ENCODE assay signal across 11 mouse cellular contexts in the genomic region with DNA sequence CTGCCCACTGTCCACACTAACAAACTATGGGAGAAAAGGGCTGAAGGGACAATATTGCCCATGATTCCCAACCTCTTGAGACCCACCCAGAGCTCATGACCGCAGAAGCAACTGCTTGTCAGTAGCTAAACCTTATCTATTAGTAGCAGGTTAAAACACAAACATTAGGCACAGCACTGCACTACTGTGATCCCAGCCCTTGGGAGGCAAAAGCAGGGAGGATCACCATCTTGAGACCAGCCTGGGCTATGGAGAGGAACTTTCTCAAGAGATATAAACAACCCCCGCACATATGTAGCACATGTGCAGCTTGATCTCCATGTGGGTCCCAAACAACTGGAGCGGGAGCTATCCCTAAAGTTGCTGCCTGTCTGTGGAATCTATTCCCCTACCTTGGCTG. TPM values are rescaled to one million over a fixed set of nuclear protein-coding genes. Genes with fewer than 3 reads are reported as not detected.
DNase-seq lines count a peak whose midpoint lies in the region; ATAC-seq and TF ChIP-seq lines count a peak whose summit lies in the region.
"Had no signal": no experiment of that assay in that cellular context is flagged by ENCODE, and none has a peak within 500 bp of the region (broad histone marks: within the 10 kb centered on the region; RNA-seq: fewer than 3 reads in every experiment).

No protein-coding gene starts in this region.

- ATAC-seq in lung, embryonic 14.5 days (ENCODE audit: insufficient read depth): peak; percentile 41; the same call in 1 of the 2 replicates
- peak; percentile 98 for ATAC-seq in liver, embryonic 11.5 days (replicated peaks; ENCODE audit: low FRiP score)
- no peak for ATAC-seq in midbrain, embryonic 16.5 days
- ATAC-seq: hindbrain, postnatal 0 days had no signal

- no peaks in the 10 kb centered on the region for H3K9me3 ChIP-seq in lung, embryonic 14.5 days (ENCODE audit: low read depth, low read length)
- no peaks in the 10 kb centered on the region for H3K9me3 ChIP-seq in liver, embryonic 11.5 days (ENCODE audit: control insufficient read depth, low read length)
- no peaks in the 10 kb centered on the region for H3K9me3 ChIP-seq in midbrain, embryonic 16.5 days (replicated peaks; ENCODE audit: control insufficient read depth, low read length, poor library complexity, severe bottlenecking)

- H3K27me3 ChIP-seq in lung, embryonic 14.5 days (ENCODE audit: insufficient read depth, low read length): no peaks in the 10 kb centered on the region
- H3K27me3 ChIP-seq in liver, embryonic 11.5 days (replicated peaks; ENCODE audit: control insufficient read depth, insufficient read depth, low read length): no peaks in the 10 kb centered on the region
- no peaks in the 10 kb centered on the region for H3K27me3 ChIP-seq in midbrain, embryonic 16.5 days (ENCODE audit: control insufficient read depth, insufficient read depth, low read depth, low read length)

- 61% methylated on average over 3 of the region's 3 CpGs for WGBS in lung, embryonic 14.5 days
- WGBS in liver, embryonic 11.5 days: 41% methylated on average over 3 of the region's 3 CpGs
- WGBS in midbrain, embryonic 16.5 days: 94% methylated on average over 3 of the region's 3 CpGs

- no peaks in the 10 kb centered on the region; the same call in 1 of the 2 replicates for H3K4me1 ChIP-seq in lung, embryonic 14.5 days (ENCODE audit: insufficient read depth)
- peaks cover 21% of the 10 kb centered on the region for H3K4me1 ChIP-seq in liver, embryonic 11.5 days (replicated peaks; ENCODE audit: control insufficient read depth, insufficient read depth, low read length)
- H3K4me1 ChIP-seq in midbrain, embryonic 16.5 days (ENCODE audit: control insufficient read depth, insufficient read depth, low read length): no peaks in the 10 kb centered on the region

- H3K36me3 ChIP-seq in lung, embryonic 14.5 days (ENCODE audit: insufficient read depth): peaks cover 16% of the 10 kb centered on the region; the same call in 1 of the 2 replicates
- H3K36me3 ChIP-seq in liver, embryonic 11.5 days (ENCODE audit: control insufficient read depth, insufficient read depth, low read length): peaks cover 7% of the 10 kb centered on the region; the same call in 1 of the 2 replicates
- peaks cover 14% of the 10 kb centered on the region for H3K36me3 ChIP-seq in midbrain, embryonic 16.5 days (ENCODE audit: control insufficient read depth, insufficient read depth, low read length)

- H3K4me2 ChIP-seq in lung, embryonic 14.5 days: no peak overlapping the region
- H3K4me2 ChIP-seq in liver, embryonic 11.5 days: peak overlapping the region; percentile 45
- no peak overlapping the region for H3K4me2 ChIP-seq in midbrain, embryonic 16.5 days (ENCODE audit: low read length)

- no peak overlapping the region for H3K4me3 ChIP-seq in lung, embryonic 14.5 days (ENCODE audit: low read depth, low read length)
- no peak overlapping the region for H3K4me3 ChIP-seq in liver, embryonic 11.5 days (ENCODE audit: low read depth, low read length)
- no peak overlapping the region for H3K4me3 ChIP-seq in midbrain, embryonic 16.5 days (ENCODE audit: low read depth, low read length)

- TF ChIP-seq CTCF in lung, embryonic 14.5 days (IDR thresholded peaks at IDR 0.05; ENCODE audit: low read depth): no peak

- DNase-seq in lung, embryonic 14.5 days: no peak
- DNase-seq in lung, adult 18-20 months: no peak
- peak; percentile 79 for DNase-seq in c-Kit-positive CD71-positive TER-119-negative erythroid progenitor cells, embryonic 14.5 days (ENCODE audit: low read depth)
- peak; percentile 49 for DNase-seq in liver, embryonic 11.5 days (ENCODE audit: low spot score)
- DNase-seq in spleen, postnatal 4 days (ENCODE audit: low spot score in 2 of 2): peak; percentile 57 to 66
- DNase-seq in ovary, postnatal 14 days (ENCODE audit: low spot score): no peak
- DNase-seq: cerebellum, adult 8-10 months; gastrocnemius, postnatal 25 days had no signal

- no peak overlapping the region for H3K27ac ChIP-seq in lung, embryonic 14.5 days (ENCODE audit: low read depth)
- H3K27ac ChIP-seq in liver, embryonic 11.5 days (ENCODE audit: low read depth, low read length): peak overlapping the region; percentile 81
- no peak overlapping the region for H3K27ac ChIP-seq in midbrain, embryonic 16.5 days (ENCODE audit: low read length)
- H3K27ac ChIP-seq: hindbrain, postnatal 0 days; macrophage had no signal

- H3K9ac ChIP-seq in lung, embryonic 14.5 days: no peak overlapping the region
- H3K9ac ChIP-seq in liver, embryonic 11.5 days (ENCODE audit: low read depth, low read length): peak overlapping the region; percentile 35; the same call in 1 of the 2 replicates
- H3K9ac ChIP-seq in midbrain, embryonic 16.5 days (ENCODE audit: low read depth, low read length): no peak overlapping the region

RNA-seq across cellular contexts. Expression of a gene that starts 30.1 kb away (rescaled TPM):
- polyA plus RNA-seq in lung, embryonic 14.5 days (2014; fragmentation: Nextera tagmentation; extraction: Ambion mirVana): 42.7 and 47.6 TPM in 2 replicates
- polyA plus RNA-seq in liver, embryonic 11.5 days (2014; fragmentation: Nextera tagmentation; extraction: Ambion mirVana): 45.4 and 46.5 TPM in 2 replicates
- 20.8 and 24.8 TPM in 2 replicates for polyA plus RNA-seq in midbrain, embryonic 16.5 days (2015; fragmentation: Nextera tagmentation; extraction: Ambion mirVana)

RNA-seq across cellular contexts. Expression of a gene that starts 52.6 kb away (rescaled TPM):
- 161 and 170 TPM in 2 replicates for polyA plus RNA-seq in lung, embryonic 14.5 days (2014; fragmentation: Nextera tagmentation; extraction: Ambion mirVana)
- polyA plus RNA-seq in liver, embryonic 11.5 days (2014; fragmentation: Nextera tagmentation; extraction: Ambion mirVana): 101 and 106 TPM in 2 replicates
- polyA plus RNA-seq in midbrain, embryonic 16.5 days (2015; fragmentation: Nextera tagmentation; extraction: Ambion mirVana): 190 and 195 TPM in 2 replicates

RNA-seq across cellular contexts. Expression of a gene that starts 58.8 kb away (rescaled TPM):
- 12.8 and 13.4 TPM in 2 replicates for polyA plus RNA-seq in lung, embryonic 14.5 days (2014; fragmentation: Nextera tagmentation; extraction: Ambion mirVana)
- 11.7 and 12.5 TPM in 2 replicates for polyA plus RNA-seq in liver, embryonic 11.5 days (2014; fragmentation: Nextera tagmentation; extraction: Ambion mirVana)
- polyA plus RNA-seq in midbrain, embryonic 16.5 days (2015; fragmentation: Nextera tagmentation; extraction: Ambion mirVana): 4.0 and 4.5 TPM in 2 replicates

Comparison
In these comparisons a context has a peak if more than half of its experiments do, and no peak if none do; other contexts are left out.
1. DNase-seq: peak in c-Kit-positive CD71-positive TER-119-negative erythroid progenitor cells, embryonic 14.5 days (single experiment), liver, embryonic 11.5 days (single experiment) and spleen, postnatal 4 days (2 of 2); none in lung, embryonic 14.5 days (single experiment), lung, adult 18-20 months (0 of 2) and ovary, postnatal 14 days (single experiment).